Mouse (Mus musculus): ENCODE results near the gene 1190005I06Rik. TPM values are rescaled to one million over a fixed set of nuclear protein-coding genes. Genes with fewer than 3 reads are reported as not detected.
A peak's percentile ranks its signal among the peaks of the same experiment; 100 is the strongest.

1190005I06Rik gene
- polyA plus RNA-seq, 1 experiment from 2014 or later, result 3.1 TPM

GRCm38 (mm10) chr8:120566681-120567080 lies 80.8 kb downstream of the 1190005I06Rik start:
- Histone ChIP-seq H3K36me3 (replicated peaks) (peaks cover 59% of the 10 kb centered on the region), H3K9ac (no peak overlapping the region)

GRCm38 (mm10) chr8:120565151-120565711 lies 82.2 kb downstream of the 1190005I06Rik start:
- no peaks in the 10 kb centered on the region for H3K9me3 ChIP-seq
- peaks cover under 1% of the 10 kb centered on the region; the same call in 1 of the 2 replicates for H3K27me3 ChIP-seq
- peaks cover 46% of the 10 kb centered on the region for H3K36me3 ChIP-seq (replicated peaks)
- WGBS, result 5% methylated on average over 7 of the region's 7 CpGs
- no peak overlapping the region for H3K4me3 ChIP-seq (replicated peaks)
- H3K4me1 ChIP-seq, result peaks cover 74% of the 10 kb centered on the region
- H3K9ac ChIP-seq, result no peak overlapping the region
- H3K4me2 ChIP-seq, result no peak overlapping the region; the same call in none of the 2 replicates
- ATAC-seq (ENCODE audit: low FRiP score), result peak; percentile 12
- peak overlapping the region; percentile 78 for H3K27ac ChIP-seq

More at GRCm38 (mm10) chr8:120566681-120567080, 80.8 kb downstream of the 1190005I06Rik start:
- H3K4me1 ChIP-seq, result peaks cover 60% of the 10 kb centered on the region
- 82% methylated on average over 8 of the region's 8 CpGs for WGBS
- no peak overlapping the region for H3K4me3 ChIP-seq (replicated peaks)
- peak overlapping the region; percentile 78; the same call in 1 of the 2 replicates for H3K27ac ChIP-seq
- no peak for ATAC-seq (ENCODE audit: low FRiP score)
- H3K9me3 ChIP-seq, result no peaks in the 10 kb centered on the region
- no peaks in the 10 kb centered on the region for H3K27me3 ChIP-seq
- no peak overlapping the region for H3K4me2 ChIP-seq

- peak; percentile 36; the same call in 1 of the 2 replicates for ATAC-seq (ENCODE audit: low FRiP score)
- Histone ChIP-seq H3K4me1 (peaks cover 80% of the 10 kb centered on the region), H3K4me2 (peak overlapping the region; percentile 27), H3K4me3 (replicated peaks) (0 out of 2 replicates have a peak overlapping the region, but pooled peaks have one; percentile 1), H3K9ac (peak overlapping the region; percentile 33), H3K27ac (peak overlapping the region; percentile 93), H3K36me3 (replicated peaks) (peaks cover 36% of the 10 kb centered on the region), H3K9me3 (no peaks in the 10 kb centered on the region), H3K27me3 (peaks cover 4% of the 10 kb centered on the region; the same call in 1 of the 2 replicates)
- 15% methylated on average over 20 of the region's 20 CpGs for WGBS
Observed at GRCm38 (mm10) chr8:120563851-120564837, 83.3 kb downstream of the 1190005I06Rik start.

GRCm38 (mm10) chr8:120563348-120563724 lies 84.1 kb downstream of the 1190005I06Rik start:
- H3K27me3 ChIP-seq, result peaks cover 4% of the 10 kb centered on the region; the same call in 1 of the 2 replicates
- peak; percentile 45 for ATAC-seq (ENCODE audit: low FRiP score)
- peaks cover 34% of the 10 kb centered on the region for H3K36me3 ChIP-seq (replicated peaks)
- H3K9me3 ChIP-seq, result no peaks in the 10 kb centered on the region
- 0 out of 2 replicates have a peak overlapping the region, but pooled peaks have one; percentile 1 for H3K4me3 ChIP-seq (replicated peaks)
- H3K4me1 ChIP-seq, result peaks cover 89% of the 10 kb centered on the region
- peak overlapping the region; percentile 93 for H3K27ac ChIP-seq
- 7% methylated on average over 8 of the region's 8 CpGs for WGBS
- peak overlapping the region; percentile 27; the same call in 1 of the 2 replicates for H3K4me2 ChIP-seq
- peak overlapping the region; percentile 33; the same call in 1 of the 2 replicates for H3K9ac ChIP-seq

- Histone ChIP-seq H3K9ac (peak overlapping the region; percentile 33; the same call in 1 of the 2 replicates), H3K36me3 (replicated peaks) (peaks cover 29% of the 10 kb centered on the region), H3K9me3 (no peaks in the 10 kb centered on the region), H3K27ac (peak overlapping the region; percentile 93), H3K27me3 (peaks cover 4% of the 10 kb centered on the region; the same call in 1 of the 2 replicates), H3K4me1 (peaks cover 94% of the 10 kb centered on the region), H3K4me2 (0 out of 2 replicates have a peak overlapping the region, but pooled peaks have one; percentile 27), H3K4me3 (replicated peaks) (no peak overlapping the region)
- ATAC-seq (ENCODE audit: low FRiP score), result no peak
- 70% methylated on average over 18 of the region's 18 CpGs for WGBS
Observed at GRCm38 (mm10) chr8:120562680-120563347, 84.6 kb downstream of the 1190005I06Rik start.

- ATAC-seq (ENCODE audit: low FRiP score), result no peak
- Histone ChIP-seq H3K9me3 (no peaks in the 10 kb centered on the region), H3K4me1 (peaks cover 99% of the 10 kb centered on the region), H3K27ac (peak overlapping the region; percentile 93), H3K36me3 (replicated peaks) (peaks cover 19% of the 10 kb centered on the region), H3K9ac (0 out of 2 replicates have a peak overlapping the region, but pooled peaks have one; percentile 33), H3K4me3 (replicated peaks) (no peak overlapping the region), H3K27me3 (peaks cover 4% of the 10 kb centered on the region; the same call in 1 of the 2 replicates), H3K4me2 (no peak overlapping the region)
- WGBS, result 77% methylated on average over 22 of the region's 22 CpGs
Observed at GRCm38 (mm10) chr8:120561539-120562435, 85.6 kb downstream of the 1190005I06Rik start.

GRCm38 (mm10) chr8:120560535-120560934 lies 86.9 kb downstream of the 1190005I06Rik start:
- Histone ChIP-seq H3K27ac (peak overlapping the region; percentile 86), H3K4me2 (no peak overlapping the region), H3K36me3 (replicated peaks) (peaks cover 6% of the 10 kb centered on the region), H3K4me1 (peaks cover 99% of the 10 kb centered on the region), H3K9ac (peak overlapping the region; percentile 18; the same call in 1 of the 2 replicates), H3K27me3 (peaks cover 4% of the 10 kb centered on the region; the same call in 1 of the 2 replicates), H3K4me3 (replicated peaks) (no peak overlapping the region), H3K9me3 (no peaks in the 10 kb centered on the region)
- WGBS, result 72% methylated on average over 5 of the region's 5 CpGs
- ATAC-seq (ENCODE audit: low FRiP score), result no peak

- H3K9me3 ChIP-seq, result no peaks in the 10 kb centered on the region
- 4% methylated on average over 11 of the region's 11 CpGs for WGBS
- H3K4me2 ChIP-seq, result peak overlapping the region; percentile 6; the same call in 1 of the 2 replicates
- ATAC-seq (ENCODE audit: low FRiP score), result peak; percentile 68
- peak overlapping the region; percentile 18; the same call in 1 of the 2 replicates for H3K9ac ChIP-seq
- peaks cover 4% of the 10 kb centered on the region; the same call in 1 of the 2 replicates for H3K27me3 ChIP-seq
- peak overlapping the region; percentile 86 for H3K27ac ChIP-seq
- H3K36me3 ChIP-seq (replicated peaks), result peaks cover 12% of the 10 kb centered on the region
- peaks cover 100% of the 10 kb centered on the region for H3K4me1 ChIP-seq
- 0 out of 2 replicates have a peak overlapping the region, but pooled peaks have one; percentile 0 for H3K4me3 ChIP-seq (replicated peaks)
Observed at GRCm38 (mm10) chr8:120559654-120560053, 87.8 kb downstream of the 1190005I06Rik start.

Data from forebrain, embryonic 12.5 days (tissue).